Mouse (Mus musculus) NIH3T3 (cell line): Measurements from ENCODE around the gene Avpi1.

Experiments used
- DNase-seq: peaks from one replicate; pipeline ENCODE4 v3.0.0-alpha.2; 2012; ENCODE audit warnings: low read depth

Avpi1 gene

GRCm38 (mm10) chr19:42144541-42145167, 15.8 kb upstream of the Avpi1 start:
- peak; percentile 98 for DNase-seq

GRCm38 (mm10) chr19:42144067-42144466, 15.2 kb upstream of the Avpi1 start:
- no peak for DNase-seq

GRCm38 (mm10) chr19:42142757-42143156, 13.9 kb upstream of the Avpi1 start:
- no peak for DNase-seq

- DNase-seq: no peak
Observed at GRCm38 (mm10) chr19:42141998-42142397, 13.1 kb upstream of the Avpi1 start.

GRCm38 (mm10) chr19:42139724-42140517, 11.1 kb upstream of the Avpi1 start:
- no peak for DNase-seq

- no peak for DNase-seq
Observed at GRCm38 (mm10) chr19:42138517-42139285, 9.8 kb upstream of the Avpi1 start.

GRCm38 (mm10) chr19:42137167-42137672, 8.4 kb upstream of the Avpi1 start:
- DNase-seq: no peak

- no peak for DNase-seq
Observed at GRCm38 (mm10) chr19:42136126-42136525, 7.3 kb upstream of the Avpi1 start.

GRCm38 (mm10) chr19:42135070-42135469, 6.2 kb upstream of the Avpi1 start:
- no peak for DNase-seq

- DNase-seq: peak; percentile 86
Observed at GRCm38 (mm10) chr19:42131101-42131500, 2.2 kb upstream of the Avpi1 start.

GRCm38 (mm10) chr19:42130294-42130606, 1.4 kb upstream of the Avpi1 start:
- no peak for DNase-seq

- no peak for DNase-seq
Observed at GRCm38 (mm10) chr19:42129509-42130293, 842 bp upstream of the Avpi1 start.

GRCm38 (mm10) chr19:42128052-42128740, 663 bp downstream of the Avpi1 start:
- DNase-seq: no peak

- no peak for DNase-seq
Observed at GRCm38 (mm10) chr19:42127024-42127423, 1.8 kb downstream of the Avpi1 start.

- DNase-seq: peak; percentile 49
Observed at GRCm38 (mm10) chr19:42126219-42126605, 2.6 kb downstream of the Avpi1 start.

- peak; percentile 57 for DNase-seq
Observed at GRCm38 (mm10) chr19:42125501-42126218, 3.2 kb downstream of the Avpi1 start.

- DNase-seq: no peak
Observed at GRCm38 (mm10) chr19:42124684-42125083, 4.2 kb downstream of the Avpi1 start.

- DNase-seq: no peak
Observed at GRCm38 (mm10) chr19:42120451-42120850, 8.4 kb downstream of the Avpi1 start.

GRCm38 (mm10) chr19:42118596-42118995, 10.3 kb downstream of the Avpi1 start:
- no peak for DNase-seq

- DNase-seq: no peak
Observed at GRCm38 (mm10) chr19:42118142-42118541, 10.7 kb downstream of the Avpi1 start.
